Mouse (Mus musculus) bone marrow, adult 2 months (tissue): ENCODE measurements around the gene Xrn2. TPM values are rescaled to one million over a fixed set of nuclear protein-coding genes. Genes with fewer than 3 reads are reported as not detected.

Experiments
- H3K27ac ChIP-seq: fragments of 200-500 bp; 2 replicates; pipeline ENCODE4 v1.5.1; 2012; ENCODE audit warnings: low read depth, mild to moderate bottlenecking, control low read depth, inconsistent platforms, low read length; ENCODE audit not compliant: control insufficient read depth, poor library complexity, insufficient read depth
- H3K4me1 ChIP-seq: fragments of 200-500 bp; 2 replicates; pipeline ENCODE4 v1.6.1; 2011; ENCODE audit warnings: low read length; ENCODE audit not compliant: control insufficient read depth, insufficient read depth
- H3K4me3 ChIP-seq: fragments of 200-500 bp; replicated peaks from 2 replicates; pipeline ENCODE3; 2011; ENCODE audit warnings: mild to moderate bottlenecking, low read depth, low read length, control low read depth; ENCODE audit not compliant: control insufficient read depth
- CTCF ChIP-seq: fragments of 200-500 bp; IDR thresholded peaks from 2 replicates; pipeline ENCODE4 v1.5.1; 2011; ENCODE audit warnings: low read length, control low read depth; ENCODE audit not compliant: control insufficient read depth, insufficient read depth
- POLR2A ChIP-seq: fragments of 200-500 bp; IDR thresholded peaks from 2 replicates; pipeline ENCODE4 v1.6.1; 2011; ENCODE audit warnings: low read depth, mild to moderate bottlenecking, control low read depth, low read length, borderline replicate concordance; ENCODE audit not compliant: control insufficient read depth
- WGBS: fragments of 180-500 bp; shearing (Covaris S2); methylation state at CpG from one replicate; pipeline ENCODE4 v1.1.7; 2018; 5-methylcytosine and 5-hydroxymethylcytosine counted together
- polyA plus RNA-seq: library from polyadenylated mRNA; stranded (reverse); fragments of >200 nt; gene quantifications from 2 replicates; pipeline ENCODE4 v1.2.4, GENCODE M21; 2011; ENCODE audit warnings: low replicate concordance; ENCODE audit not compliant: missing spikeins, insufficient read depth, insufficient read length

The Xrn2 gene
- polyA plus RNA-seq, 1 experiment = 36.9 TPM

- no peak overlapping the region for H3K4me3 ChIP-seq
- no peak for TF ChIP-seq POLR2A
- TF ChIP-seq CTCF = no peak
- H3K4me1 ChIP-seq = peaks cover 2% of the 10 kb centered on the region; the same call in 1 of the 2 replicates
- no peak overlapping the region for H3K27ac ChIP-seq
- 13% methylated on average over 4 of the region's 4 CpGs for WGBS
Observed at GRCm38 (mm10) chr2:147023560-147023959, 10.8 kb downstream of the Xrn2 start.

GRCm38 (mm10) chr2:147033065-147033464 is 20.3 kb downstream of the Xrn2 start:
- no peak overlapping the region for H3K27ac ChIP-seq
- no peak overlapping the region for H3K4me3 ChIP-seq
- WGBS = 70% methylated on average over 2 of the region's 2 CpGs
- H3K4me1 ChIP-seq = no peaks in the 10 kb centered on the region
- no peak for TF ChIP-seq POLR2A
- TF ChIP-seq CTCF = no peak

- 59% methylated on average over 2 of the region's 2 CpGs for WGBS
- no peak overlapping the region for H3K4me3 ChIP-seq
- H3K27ac ChIP-seq = no peak overlapping the region
- TF ChIP-seq POLR2A (no peak), CTCF (no peak)
- no peaks in the 10 kb centered on the region for H3K4me1 ChIP-seq
Observed at GRCm38 (mm10) chr2:147035864-147036263, 23.1 kb downstream of the Xrn2 start.

- Histone ChIP-seq H3K4me1 (no peaks in the 10 kb centered on the region), H3K27ac (no peak overlapping the region), H3K4me3 (no peak overlapping the region)
- TF ChIP-seq POLR2A = no peak
- no peak for TF ChIP-seq CTCF
- WGBS = 87% methylated on average over 3 of the region's 3 CpGs
Observed at GRCm38 (mm10) chr2:147047051-147047450, 34.3 kb downstream of the Xrn2 start.

- H3K4me1 ChIP-seq = no peaks in the 10 kb centered on the region
- TF ChIP-seq POLR2A = no peak
- TF ChIP-seq CTCF = no peak
- WGBS = 78% methylated on average over 2 of the region's 2 CpGs
- H3K27ac ChIP-seq = no peak overlapping the region
- H3K4me3 ChIP-seq = no peak overlapping the region
Observed at GRCm38 (mm10) chr2:147053229-147053892, 40.6 kb downstream of the Xrn2 start.

GRCm38 (mm10) chr2:147067480-147068246 is 54.9 kb downstream of the Xrn2 start:
- no peaks in the 10 kb centered on the region for H3K4me1 ChIP-seq
- 81% methylated on average over 1 of the region's 1 CpGs for WGBS
- TF ChIP-seq CTCF (no peak), POLR2A (no peak)
- H3K4me3 ChIP-seq = no peak overlapping the region
- no peak overlapping the region for H3K27ac ChIP-seq

- TF ChIP-seq POLR2A = no peak
- no peak for TF ChIP-seq CTCF
- H3K27ac ChIP-seq = no peak overlapping the region
- H3K4me3 ChIP-seq = no peak overlapping the region
- no peaks in the 10 kb centered on the region for H3K4me1 ChIP-seq
- WGBS = 96% methylated on average over 1 of the region's 1 CpGs
Observed at GRCm38 (mm10) chr2:147069077-147069476, 56.3 kb downstream of the Xrn2 start.

GRCm38 (mm10) chr2:147070305-147070704 is 57.5 kb downstream of the Xrn2 start:
- 61% methylated on average over 1 of the region's 1 CpGs for WGBS
- Histone ChIP-seq H3K4me3 (no peak overlapping the region), H3K27ac (no peak overlapping the region), H3K4me1 (no peaks in the 10 kb centered on the region)
- TF ChIP-seq POLR2A (no peak), CTCF (no peak)

GRCm38 (mm10) chr2:147073962-147074361 is 61.2 kb downstream of the Xrn2 start:
- H3K4me1 ChIP-seq = no peaks in the 10 kb centered on the region
- 85% methylated on average over 2 of the region's 2 CpGs for WGBS
- no peak overlapping the region for H3K4me3 ChIP-seq
- no peak for TF ChIP-seq POLR2A
- TF ChIP-seq CTCF = no peak
- H3K27ac ChIP-seq = no peak overlapping the region
